Mouse (Mus musculus) left cerebral cortex, adult 8-10 months (tissue): ENCODE results near the gene Cbr1. TPM values are rescaled to one million over a fixed set of nuclear protein-coding genes. Genes with fewer than 3 reads are reported as not detected.
"Not testable (repeated sequence)": the region's sequence is repeated elsewhere in the genome, so short reads cannot be mapped to it uniquely, and the experiment has no call there.

Experiments
- DNase-seq, 2 experiments: peaks; one replicate each; pipeline ENCODE4 v3.0.0; 2022; ENCODE audit warnings: low spot score in 2 of 2
- total RNA-seq, 4 experiments: library from RNA; stranded (reverse); gene quantifications; 2 replicates each; pipeline ENCODE4 v1.2.4; 2022

Gene Cbr1
- total RNA-seq, 4 experiments from 2014 or later = 62.5 to 78.2 (median 70.5) TPM

DNA sequence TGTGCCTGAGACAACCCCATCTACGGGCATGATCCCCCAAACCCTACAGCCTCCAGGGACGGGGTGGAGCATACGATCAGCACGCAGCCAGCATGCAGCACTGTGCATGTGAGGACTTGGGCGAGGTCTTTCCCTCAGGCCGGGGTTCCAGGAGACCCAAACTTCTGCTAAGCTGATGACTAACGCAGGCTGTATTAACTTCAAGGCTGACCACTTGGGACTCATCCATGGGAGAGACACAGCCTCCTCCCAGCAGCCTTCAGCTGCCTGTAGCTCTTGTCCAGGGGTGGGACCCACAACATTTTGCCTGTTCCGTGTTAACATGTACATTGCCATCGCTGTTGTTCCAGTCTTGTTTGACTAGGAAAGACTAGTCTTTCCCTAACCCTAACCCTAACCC, 8.1 kb upstream of the Cbr1 start:
- no peak for DNase-seq

DNA sequence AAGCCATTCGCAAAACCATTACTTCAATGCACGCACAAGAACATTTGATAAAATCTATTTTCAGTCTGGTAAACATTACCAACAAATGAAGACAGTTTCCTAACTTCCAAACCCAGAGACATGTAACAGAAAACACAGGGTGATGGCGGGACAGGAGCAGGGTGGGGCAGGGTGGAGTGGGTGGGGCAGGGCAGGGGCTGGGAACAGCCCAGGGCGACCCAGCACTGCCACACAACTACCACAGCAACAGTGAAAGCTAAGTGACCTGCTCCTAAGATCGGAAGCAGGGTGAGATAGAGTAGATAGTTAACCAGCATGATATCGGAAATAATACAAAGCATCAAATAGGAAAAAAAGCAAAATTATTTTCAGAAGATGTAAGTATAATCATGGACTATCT, 6.2 kb upstream of the Cbr1 start:
- DNase-seq = no peak

DNA sequence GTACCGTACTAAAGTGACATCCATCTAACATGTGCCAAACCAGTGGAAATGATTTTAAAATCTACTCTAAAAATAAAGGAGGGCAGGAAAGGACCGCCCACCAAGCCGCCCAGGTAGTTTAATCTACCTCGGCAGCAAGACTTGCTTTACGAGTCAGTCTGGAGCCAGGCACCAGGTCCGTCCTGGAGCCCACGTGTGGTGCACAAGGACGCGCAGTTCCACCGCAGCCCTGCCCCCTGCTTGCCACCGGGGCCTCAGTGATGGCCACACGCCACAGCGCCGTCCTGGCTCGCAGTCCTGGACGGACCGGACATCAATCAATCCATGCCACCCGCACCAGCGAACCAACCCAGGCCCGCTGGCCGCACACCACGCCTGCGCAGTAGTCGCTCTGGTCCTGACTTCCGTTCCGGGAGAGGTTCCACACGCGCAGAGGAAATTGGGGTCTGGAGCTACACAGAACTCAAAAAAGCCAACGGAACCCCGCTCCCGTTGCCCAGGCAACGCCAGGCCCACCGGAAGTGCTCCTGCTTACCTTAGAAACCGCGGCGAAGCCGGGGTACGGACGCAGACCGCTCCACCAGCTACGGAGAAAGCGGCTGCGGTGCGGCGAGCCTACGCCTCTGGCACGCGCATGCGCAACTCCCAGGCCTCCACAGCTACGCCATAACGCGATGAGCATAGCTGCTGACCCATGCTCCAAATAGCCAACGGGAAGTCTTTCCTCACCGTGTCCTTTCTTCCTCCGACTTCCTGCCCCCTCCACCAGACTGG, 2.0 kb upstream of the Cbr1 start, which contains the start of gene Setd4:
TSS of gene Setd4 (minus strand) at position 625 of the 774 bp plus-strand sequence.
- peak; percentile 86 to 96 for DNase-seq

DNA sequence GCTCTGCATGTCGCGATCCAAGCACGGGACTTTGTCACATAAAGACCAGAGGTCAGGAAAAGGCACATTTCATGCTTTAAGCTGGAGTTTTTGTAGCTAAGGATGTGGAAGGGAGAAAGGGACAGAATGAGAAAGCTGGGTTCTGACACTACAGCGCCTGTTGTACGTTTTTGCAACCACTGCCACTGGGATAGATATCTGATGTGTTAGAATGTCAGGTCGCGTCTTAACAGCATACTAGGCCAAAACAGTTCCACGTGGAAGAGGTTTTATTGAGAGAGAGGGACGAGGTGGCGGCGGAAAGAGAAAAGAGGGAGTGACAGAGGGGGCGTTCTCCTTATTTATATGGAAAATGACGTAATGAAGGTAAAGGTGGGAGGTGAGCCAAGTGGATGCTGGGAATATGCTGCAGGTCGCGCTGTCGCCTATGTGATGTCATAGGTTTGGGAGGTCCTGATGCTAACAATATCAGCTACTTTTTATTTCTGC, 1.1 kb upstream of the Cbr1 start:
- DNase-seq = peak in 1 of 2 experiments; percentile 56

DNA sequence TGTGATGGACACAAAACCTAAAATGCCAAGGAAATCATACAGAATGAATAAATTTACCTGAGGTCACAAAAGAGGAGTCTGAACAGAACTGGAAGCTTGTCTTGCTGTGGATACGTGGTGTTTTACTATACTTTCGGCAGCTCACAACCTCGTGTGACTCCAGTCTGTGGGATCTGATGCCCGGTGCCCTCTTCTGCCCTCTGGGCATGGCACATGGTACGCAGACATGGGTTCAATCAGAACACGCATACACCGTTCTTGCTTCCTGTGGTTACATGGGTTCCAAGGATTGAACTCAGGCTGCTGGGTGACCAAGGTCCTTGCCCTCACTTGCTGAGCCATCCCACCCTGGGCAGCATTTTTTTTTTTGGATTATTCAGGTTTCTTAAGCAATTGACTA, 493 bp downstream of the Cbr1 start:
- DNase-seq = no peak

DNA sequence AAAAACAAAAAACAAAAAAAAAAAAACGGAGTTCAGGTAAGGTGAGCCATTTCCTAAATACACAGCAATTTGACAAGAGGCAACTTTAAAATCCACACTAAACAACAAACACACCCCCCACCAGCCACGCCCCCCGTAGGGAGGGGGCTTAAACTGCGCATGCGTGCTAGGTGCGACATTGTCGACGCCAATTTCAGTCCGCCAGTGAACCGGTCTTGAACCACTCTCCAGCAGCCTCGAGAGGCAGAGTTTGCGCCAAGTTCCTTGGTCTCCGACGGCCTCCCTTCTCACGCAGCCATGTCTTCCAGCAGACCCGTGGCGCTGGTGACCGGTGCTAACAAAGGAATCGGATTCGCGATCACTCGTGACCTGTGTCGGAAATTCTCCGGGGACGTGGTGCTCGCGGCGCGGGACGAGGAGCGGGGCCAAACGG, 2.0 kb downstream of the Cbr1 start:
- peak; percentile 52 to 72 for DNase-seq

DNA sequence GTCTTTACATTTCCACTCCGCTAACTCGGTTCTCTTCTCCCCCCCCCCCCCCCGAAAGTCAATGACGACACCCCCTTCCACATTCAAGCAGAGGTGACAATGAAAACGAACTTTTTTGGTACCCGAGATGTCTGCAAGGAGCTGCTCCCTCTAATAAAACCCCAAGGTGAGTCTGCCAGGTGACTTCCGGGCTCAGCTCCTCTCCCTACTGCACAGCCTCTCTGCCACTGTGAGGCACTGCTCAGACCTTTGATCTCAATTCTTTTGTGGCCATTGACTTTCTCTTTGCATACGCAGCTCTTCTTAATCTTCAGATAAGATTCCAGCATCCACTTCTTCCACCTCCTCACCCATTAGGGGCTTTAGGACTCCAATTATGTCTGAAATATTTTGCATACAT, 3.1 kb downstream of the Cbr1 start:
- no peak for DNase-seq

DNA sequence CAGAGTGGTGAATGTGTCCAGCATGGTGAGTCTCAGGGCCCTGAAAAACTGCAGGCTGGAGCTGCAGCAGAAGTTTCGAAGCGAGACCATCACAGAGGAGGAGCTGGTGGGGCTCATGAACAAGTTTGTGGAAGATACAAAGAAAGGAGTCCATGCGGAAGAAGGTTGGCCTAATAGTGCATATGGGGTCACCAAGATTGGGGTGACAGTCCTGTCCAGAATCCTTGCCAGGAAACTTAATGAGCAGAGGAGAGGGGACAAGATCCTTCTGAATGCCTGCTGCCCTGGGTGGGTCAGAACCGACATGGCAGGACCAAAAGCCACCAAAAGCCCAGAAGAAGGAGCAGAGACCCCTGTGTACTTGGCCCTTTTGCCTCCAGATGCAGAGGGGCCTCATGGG, 4.1 kb downstream of the Cbr1 start:
- DNase-seq = no peak

DNA sequence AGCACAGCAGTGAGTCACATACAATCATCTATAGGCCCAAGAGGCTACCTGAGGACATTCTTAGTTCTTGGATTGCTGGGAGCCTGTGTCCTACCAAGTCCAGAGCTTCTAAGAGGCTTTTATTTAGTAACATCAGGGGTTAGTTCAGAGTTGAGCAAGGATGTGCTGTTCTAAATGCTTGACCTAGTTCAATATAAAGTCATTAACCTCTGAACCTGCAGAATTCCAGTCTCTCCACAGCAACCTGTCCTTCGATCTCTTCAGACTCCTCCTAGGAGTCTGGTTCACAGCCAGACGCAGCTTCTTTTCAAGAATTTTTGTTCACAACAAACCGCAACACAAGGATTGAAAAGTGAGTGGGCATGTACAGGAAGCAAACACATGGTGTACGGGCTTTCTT, 5.3 kb downstream of the Cbr1 start:
- DNase-seq = no peak

DNA sequence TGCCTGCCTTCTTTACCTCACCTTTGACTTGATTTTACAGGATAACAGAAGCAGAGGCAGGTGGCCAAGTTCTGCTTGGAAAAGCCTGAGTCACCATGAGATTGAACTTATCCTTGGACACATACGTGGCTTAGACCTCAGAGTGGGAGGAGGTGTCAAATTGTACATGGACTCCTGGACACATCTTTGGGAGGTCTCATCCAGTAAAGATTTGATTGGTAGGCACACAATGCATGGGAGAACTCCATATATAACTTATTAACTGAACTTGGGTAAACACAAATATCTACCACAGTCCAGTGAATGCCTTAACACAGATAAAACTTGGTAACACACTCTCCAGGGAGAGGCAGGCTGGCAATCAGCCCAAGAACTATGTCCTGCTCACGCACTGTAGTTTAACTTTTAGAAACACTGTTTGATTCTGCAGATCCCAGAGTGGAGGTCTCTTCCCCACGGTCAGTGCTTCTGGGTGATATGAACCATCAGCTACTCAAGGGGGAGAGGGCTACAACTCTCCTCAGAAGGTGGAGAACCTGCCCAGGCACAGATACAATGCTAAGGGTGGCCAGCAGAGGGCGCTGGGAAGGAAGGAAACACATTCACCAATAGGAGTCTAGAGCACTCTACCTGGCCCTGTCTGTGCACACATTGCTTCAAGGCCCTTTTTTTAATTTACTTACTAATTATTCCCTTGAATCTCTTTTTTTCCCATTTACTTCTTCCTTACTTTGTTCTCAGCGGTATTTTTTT, 9.6 kb downstream of the Cbr1 start:
- peak in 1 of 2 experiments; percentile 65 for DNase-seq

DNA sequence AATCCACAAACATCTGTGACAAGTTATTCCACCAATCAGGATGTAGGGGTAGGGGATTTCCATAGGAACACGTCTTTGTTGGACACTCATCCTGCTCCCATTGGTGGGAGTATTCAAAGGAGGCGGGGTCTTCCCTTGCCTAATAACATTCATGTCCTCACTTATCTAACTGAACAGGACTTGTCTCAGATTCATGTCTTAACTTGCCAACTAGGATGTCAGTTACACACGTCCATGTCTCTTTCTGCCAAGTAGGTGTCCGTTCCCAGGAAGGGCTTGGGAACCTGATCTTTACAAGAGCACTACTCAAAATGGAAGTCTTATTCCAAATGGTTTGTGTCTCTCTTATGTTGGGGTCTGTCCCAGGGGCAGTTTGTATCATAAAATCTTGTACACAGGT, 18.1 kb downstream of the Cbr1 start:
- DNase-seq = not testable (repeated sequence)

DNA sequence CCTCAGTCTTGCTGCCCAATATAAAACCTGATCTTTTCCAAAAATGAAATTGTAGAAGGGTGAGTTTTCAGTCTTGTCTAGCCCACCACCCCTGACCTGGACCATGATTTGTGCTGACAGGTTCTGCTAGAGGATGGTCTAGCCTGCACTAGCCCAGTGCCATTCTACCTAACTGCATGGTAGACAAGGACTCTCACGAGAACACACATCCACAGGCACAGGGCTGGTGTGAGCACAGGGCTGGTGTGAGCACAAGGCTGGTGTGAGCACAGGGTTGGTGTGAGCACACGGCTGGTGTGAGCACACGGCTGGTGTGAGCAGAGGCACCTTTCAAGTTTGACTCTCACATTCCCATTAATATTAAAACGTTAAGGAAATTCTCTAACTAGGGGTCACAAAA, 19.0 kb downstream of the Cbr1 start:
- DNase-seq = no peak

DNA sequence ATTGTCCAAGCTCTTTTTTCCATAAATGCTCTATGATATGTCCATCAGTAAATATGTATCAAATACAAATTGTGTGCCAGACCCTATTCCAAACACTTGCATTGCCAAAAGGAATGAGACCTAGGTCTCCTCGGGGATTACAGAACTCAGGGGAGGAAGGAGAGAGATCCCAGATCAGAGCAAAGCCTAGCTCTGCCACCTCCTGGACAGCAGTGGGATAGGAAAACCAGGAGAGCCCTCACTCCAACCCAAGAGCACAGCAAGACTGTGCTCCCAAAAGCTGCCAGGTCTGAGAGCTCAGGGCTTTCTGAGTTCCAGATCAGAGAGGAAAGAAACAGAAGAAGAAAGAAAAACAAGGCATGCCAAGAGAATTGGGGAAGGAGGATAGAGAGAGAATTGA, 21.1 kb downstream of the Cbr1 start:
- no peak for DNase-seq

DNA sequence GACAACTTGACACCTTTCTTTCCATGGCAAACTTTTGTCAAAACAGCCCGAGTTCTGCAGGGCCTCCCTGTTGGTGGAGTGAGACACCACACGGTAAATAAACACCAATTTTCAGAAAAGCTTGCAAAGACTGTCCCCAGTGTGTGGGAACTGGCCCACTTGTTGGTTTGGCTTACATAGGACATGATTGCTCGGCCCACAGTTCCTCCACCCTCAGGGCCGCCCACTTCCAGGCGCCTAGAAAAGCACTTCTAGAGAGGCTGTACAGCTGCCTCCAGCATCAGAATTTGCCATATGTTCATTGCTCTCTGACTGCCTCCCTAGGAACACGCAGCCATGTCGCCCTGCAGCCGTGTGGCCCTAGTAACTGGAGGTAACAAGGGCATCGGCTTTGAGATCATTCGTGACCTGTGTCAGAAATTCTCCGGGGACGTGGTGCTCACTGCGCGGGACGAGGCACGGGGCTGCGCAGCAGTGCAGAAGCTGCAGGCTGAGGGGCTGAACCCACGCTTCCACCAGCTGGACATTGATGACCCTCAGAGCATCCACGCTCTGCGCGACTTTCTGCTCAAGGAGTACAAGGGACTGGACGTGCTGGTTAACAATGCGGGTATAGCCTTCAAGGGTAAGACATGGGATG, 22.2 kb downstream of the Cbr1 start, which contains the start of gene Gm5678:
TSS of gene Gm5678 (plus strand) at position 337 of the 640 bp plus-strand sequence.
- peak in 1 of 2 experiments; percentile 69 for DNase-seq

DNA sequence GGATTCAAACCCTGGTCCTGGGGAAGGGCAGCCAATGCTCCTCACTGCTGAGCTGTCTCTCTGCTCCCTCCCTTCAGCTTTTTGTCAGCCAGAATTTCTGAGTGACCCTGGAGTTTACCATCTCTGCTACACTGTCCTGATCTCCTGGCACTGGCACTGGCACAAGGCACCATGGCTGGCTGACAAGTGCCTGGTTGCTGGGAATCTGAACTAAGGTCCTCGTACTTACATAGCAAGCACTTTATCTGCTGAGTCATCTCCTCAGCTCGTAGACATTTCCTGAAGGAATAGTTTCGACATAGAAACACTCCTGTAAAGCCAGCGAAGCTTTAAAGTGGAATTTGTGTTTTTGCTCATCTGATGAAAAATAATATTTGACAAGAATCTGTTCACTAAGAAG, 38.4 kb downstream of the Cbr1 start:
- DNase-seq = no peak

DNA sequence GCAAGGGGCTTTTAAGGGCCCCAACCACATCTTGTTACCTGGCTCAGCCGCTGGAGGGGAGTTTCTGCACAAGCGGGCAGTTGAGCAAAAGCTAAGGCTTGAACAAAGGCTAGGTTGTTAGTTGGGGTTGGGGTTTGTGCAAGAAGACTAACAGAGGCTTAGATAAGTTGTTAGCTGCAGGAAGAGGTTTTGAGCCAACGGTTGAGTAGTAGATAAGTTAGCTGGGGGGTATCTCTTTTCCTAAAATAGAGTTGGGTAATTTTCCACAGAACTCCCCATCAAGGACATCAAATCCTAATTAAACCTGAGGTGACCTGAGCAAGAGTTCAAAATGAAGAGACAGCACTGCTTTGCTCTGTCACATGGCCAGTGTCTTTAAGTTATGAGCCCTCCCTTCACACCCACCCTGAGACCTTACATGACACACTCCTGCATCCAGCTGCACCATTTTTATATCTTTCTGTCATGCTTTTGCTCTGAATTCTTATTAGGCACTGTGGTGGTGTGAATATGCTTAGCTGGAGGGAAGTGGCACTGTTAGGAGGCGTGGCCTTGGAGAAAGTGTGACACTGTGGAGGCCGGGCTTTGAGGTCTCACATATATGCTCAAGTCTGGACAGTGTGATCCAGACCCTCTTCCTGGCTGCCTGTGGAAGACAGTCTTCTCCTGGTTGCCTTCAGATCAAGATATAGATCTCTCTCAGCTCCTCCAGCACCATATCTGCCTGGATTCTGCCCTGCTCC, 43.0 kb downstream of the Cbr1 start:
- DNase-seq = no peak

Other genes with a start within 250 kb of the Cbr1 start
- gene Setd4, start 1.8 kb upstream of the Cbr1 start, total RNA-seq = 10 to 100 TPM; 10.7 to 12.3 (median 10.9) TPM
- 1 to 10 TPM; 2.9 to 3.5 (median 3.3) TPM for gene Gm5678, start 22.2 kb downstream of the Cbr1 start, total RNA-seq
- 10 to 100 TPM; 16.5 to 20.8 (median 18.6) TPM for gene Cbr3, start 77.4 kb downstream of the Cbr1 start, total RNA-seq
- gene Dop1b, start 106.1 kb downstream of the Cbr1 start, total RNA-seq = 100 to 1,000 TPM in 2 of 4 experiments, 10 to 100 TPM in 2; 87.2 to 123 (median 102) TPM
- 10 to 100 TPM; 27.7 to 34.8 (median 29.4) TPM for gene Morc3, start 226.3 kb downstream of the Cbr1 start, total RNA-seq